Mouse (Mus musculus) myocyte (in vitro differentiated cells): ENCODE measurements around the gene Tes3-ps.

Experiments used
- CEBPB ChIP-seq: IDR thresholded peaks from 2 replicates; pipeline ENCODE4 v1.6.1; 2011; ENCODE audit warnings: mild to moderate bottlenecking, moderate library complexity; ENCODE audit not compliant: poor library complexity, insufficient read depth, severe bottlenecking
- E2F4 ChIP-seq: IDR thresholded peaks from one replicate; pipeline ENCODE4 v1.6.1; 2011; ENCODE audit warnings: mild to moderate bottlenecking, control low read depth, moderate library complexity; ENCODE audit not compliant: insufficient read depth
- MAX ChIP-seq: IDR thresholded peaks from one replicate; pipeline ENCODE4 v1.6.1; 2011; ENCODE audit warnings: low read depth, mild to moderate bottlenecking, control low read depth
- MYOD1 ChIP-seq, 3 experiments: IDR thresholded peaks; one replicate each; pipeline ENCODE4 v1.6.1; 2011; ENCODE audit warnings: control low read depth in 2 of 3, low read depth in 2 of 3, mild to moderate bottlenecking in 2 of 3, moderate library complexity in 1 of 3; ENCODE audit not compliant: insufficient read length in 2 of 3, control insufficient read depth in 1 of 3
- MYOG ChIP-seq, 3 experiments: IDR thresholded peaks; one replicate each; pipeline ENCODE4 v1.6.1; 2011; ENCODE audit warnings: control low read depth in 2 of 3, low read depth in 2 of 3, mild to moderate bottlenecking in 2 of 3; ENCODE audit not compliant: insufficient read length in 2 of 3, control insufficient read depth in 1 of 3, insufficient read depth in 1 of 3
- POLR2A ChIP-seq: IDR thresholded peaks from one replicate; pipeline ENCODE4 v1.6.1; 2011; ENCODE audit warnings: low read depth, mild to moderate bottlenecking, control low read depth, moderate library complexity; ENCODE audit not compliant: insufficient read length
- TCF12 ChIP-seq: IDR thresholded peaks from one replicate; pipeline ENCODE4 v1.6.1; 2011; ENCODE audit warnings: mild to moderate bottlenecking, control low read depth; ENCODE audit not compliant: poor library complexity, insufficient read depth, severe bottlenecking
- TCF3 ChIP-seq: IDR thresholded peaks from one replicate; pipeline ENCODE4 v1.6.1; 2011; ENCODE audit warnings: low read depth, control low read depth; ENCODE audit not compliant: insufficient read length
- USF1 ChIP-seq: IDR thresholded peaks from one replicate; pipeline ENCODE4 v1.6.1; 2011; ENCODE audit warnings: low read depth, mild to moderate bottlenecking, control low read depth, moderate library complexity

DNA sequence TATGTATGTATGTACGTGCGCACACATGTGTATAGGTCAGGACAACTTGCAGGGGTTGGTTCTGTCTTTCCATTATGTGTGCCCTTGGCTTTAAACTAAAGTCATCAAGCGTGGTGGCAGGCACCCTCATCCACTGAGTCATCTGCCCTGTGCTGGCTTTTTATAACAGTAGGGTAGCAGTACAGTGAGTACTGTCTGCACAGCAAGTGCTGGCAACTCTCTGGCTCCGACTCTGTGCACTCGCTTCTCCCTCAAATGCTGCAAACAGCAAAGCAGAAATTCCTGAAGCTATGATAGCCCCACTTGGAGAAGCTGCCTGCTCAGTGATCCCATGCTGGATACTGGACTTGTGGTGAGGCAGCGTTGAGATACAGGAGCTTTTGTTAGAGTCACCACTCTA lies 48.7 kb upstream of the Tes3-ps start:
- no peak for TF ChIP-seq POLR2A
- no peak for TF ChIP-seq E2F4
- no peak for TF ChIP-seq MAX
- TF ChIP-seq TCF3 = no peak
- no peak for TF ChIP-seq MYOG (IDR thresholded peaks at IDR 0.05; ENCODE audit: control insufficient read depth in 1 of 3, insufficient read depth in 1 of 3, insufficient read length in 2 of 3, low read depth in 2 of 3)
- no peak for TF ChIP-seq USF1
- no peak for TF ChIP-seq CEBPB
- no peak for TF ChIP-seq TCF12
- no peak for TF ChIP-seq MYOD1 (IDR thresholded peaks at IDR 0.05; ENCODE audit: control insufficient read depth in 1 of 3, insufficient read length in 2 of 3, low read depth in 2 of 3)
